Mouse (Mus musculus) skeletal muscle tissue, adult 2 months (tissue): ENCODE measurements around the gene Dnaja2.
A peak's percentile ranks its signal among the peaks of the same experiment; 100 is the strongest.

Source experiments
- DNase-seq: peaks from one replicate; pipeline ENCODE4 v3.0.0-alpha.2; 2012; ENCODE audit warnings: low read depth, low spot score

Dnaja2 gene

GRCm38 (mm10) chr8:85556986-85557600 lies 1.9 kb upstream of the Dnaja2 start:
- DNase-seq, result no peak

- DNase-seq, result peak; percentile 63
Measured at GRCm38 (mm10) chr8:85554391-85555180, 558 bp downstream of the Dnaja2 start.

- no peak for DNase-seq
Measured at GRCm38 (mm10) chr8:85551934-85552333, 3.2 kb downstream of the Dnaja2 start.

GRCm38 (mm10) chr8:85536332-85536731 lies 18.8 kb downstream of the Dnaja2 start:
- no peak for DNase-seq

- DNase-seq, result no peak
Measured at GRCm38 (mm10) chr8:85534163-85534562, 21.0 kb downstream of the Dnaja2 start.

GRCm38 (mm10) chr8:85533434-85533833 lies 21.7 kb downstream of the Dnaja2 start:
- no peak for DNase-seq

- DNase-seq, result no peak
Measured at GRCm38 (mm10) chr8:85532843-85533242, 22.3 kb downstream of the Dnaja2 start.

- DNase-seq, result no peak
Measured at GRCm38 (mm10) chr8:85531471-85531870, 23.7 kb downstream of the Dnaja2 start.

- DNase-seq, result no peak
Measured at GRCm38 (mm10) chr8:85530717-85531116, 24.4 kb downstream of the Dnaja2 start.

- no peak for DNase-seq
Measured at GRCm38 (mm10) chr8:85528959-85529358, 26.2 kb downstream of the Dnaja2 start.

GRCm38 (mm10) chr8:85526105-85526504 lies 29.0 kb downstream of the Dnaja2 start:
- DNase-seq, result peak; percentile 81

- peak; percentile 86 for DNase-seq
Measured at GRCm38 (mm10) chr8:85524086-85524485, 31.1 kb downstream of the Dnaja2 start.

GRCm38 (mm10) chr8:85521332-85521731 lies 33.8 kb downstream of the Dnaja2 start:
- peak; percentile 94 for DNase-seq

GRCm38 (mm10) chr8:85520586-85520985 lies 34.6 kb downstream of the Dnaja2 start:
- no peak for DNase-seq

GRCm38 (mm10) chr8:85517956-85518355 lies 37.2 kb downstream of the Dnaja2 start:
- DNase-seq, result no peak

- no peak for DNase-seq
Measured at GRCm38 (mm10) chr8:85517336-85517735, 37.8 kb downstream of the Dnaja2 start.

- DNase-seq, result peak; percentile 96
Measured at GRCm38 (mm10) chr8:85515391-85515790, 39.8 kb downstream of the Dnaja2 start.

- DNase-seq, result peak; percentile 90
Measured at GRCm38 (mm10) chr8:85513283-85513682, 41.9 kb downstream of the Dnaja2 start.

- DNase-seq, result no peak
Measured at GRCm38 (mm10) chr8:85512234-85512633, 42.9 kb downstream of the Dnaja2 start.

- DNase-seq, result no peak
Measured at GRCm38 (mm10) chr8:85508661-85509060, 46.5 kb downstream of the Dnaja2 start.

GRCm38 (mm10) chr8:85506620-85507019 lies 48.5 kb downstream of the Dnaja2 start:
- no peak for DNase-seq

- peak; percentile 65 for DNase-seq
Measured at GRCm38 (mm10) chr8:85504704-85505103, 50.4 kb downstream of the Dnaja2 start.

- peak; percentile 78 for DNase-seq
Measured at GRCm38 (mm10) chr8:85503065-85503464, 52.1 kb downstream of the Dnaja2 start.
